Mouse (Mus musculus) layer of hippocampus, postnatal 25 days (tissue): ENCODE measurements around the gene Avp. TPM values are rescaled to one million over a fixed set of nuclear protein-coding genes. Genes with fewer than 3 reads are reported as not detected.

Experiments used
- DNase-seq, 2 experiments: peaks; one replicate each; pipeline ENCODE4 v3.0.0; 2022; ENCODE audit warnings: mixed read lengths in 2 of 2, low spot score in 1 of 2; ENCODE audit errors: extremely low spot score in 1 of 2
- microRNA-seq, 2 experiments: library from miRNA; unstranded; fragments of <30 nt; microRNA quantifications; one replicate each; pipeline ENCODE4 v1.2.0; 2021
- total RNA-seq, 2 experiments: library from RNA; stranded (reverse); gene quantifications; 2 replicates each; pipeline ENCODE4 v1.2.3; 2021

Gene Avp
- total RNA-seq, 2 experiments from 2014 or later = 1.5 to 2.1 TPM

- no peak for DNase-seq
Observed at GRCm38 (mm10) chr2:130575873-130576272, 6.5 kb downstream of the Avp start, which contains the start of gene Oxt. Gene Oxt, plus strand, starts transcription at chr2:130576173.

- no peak for DNase-seq
Observed at GRCm38 (mm10) chr2:130574960-130575359, 7.4 kb downstream of the Avp start.

- DNase-seq = no peak
Observed at GRCm38 (mm10) chr2:130569926-130570325, 12.4 kb downstream of the Avp start.

DNA sequence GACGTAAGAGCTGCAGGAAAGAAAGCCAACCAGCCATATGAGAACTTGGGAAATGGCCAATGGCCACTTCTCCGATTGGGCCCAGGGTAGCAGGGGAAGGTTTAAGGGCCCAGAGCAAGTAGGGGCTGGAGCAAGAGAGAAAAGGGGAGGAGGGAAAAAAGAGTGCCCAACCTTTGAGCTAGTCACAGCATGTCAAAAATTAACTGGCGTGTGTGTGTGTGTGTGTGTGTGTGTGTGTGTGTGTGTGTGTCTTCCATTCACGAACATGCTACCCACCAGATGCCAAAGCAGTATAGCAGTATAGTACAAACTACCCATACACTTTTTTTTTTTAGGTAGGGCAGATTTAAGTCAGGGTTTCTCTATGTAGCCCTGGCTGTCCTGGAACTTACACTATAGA is 13.4 kb downstream of the Avp start:
- no peak for DNase-seq

DNA sequence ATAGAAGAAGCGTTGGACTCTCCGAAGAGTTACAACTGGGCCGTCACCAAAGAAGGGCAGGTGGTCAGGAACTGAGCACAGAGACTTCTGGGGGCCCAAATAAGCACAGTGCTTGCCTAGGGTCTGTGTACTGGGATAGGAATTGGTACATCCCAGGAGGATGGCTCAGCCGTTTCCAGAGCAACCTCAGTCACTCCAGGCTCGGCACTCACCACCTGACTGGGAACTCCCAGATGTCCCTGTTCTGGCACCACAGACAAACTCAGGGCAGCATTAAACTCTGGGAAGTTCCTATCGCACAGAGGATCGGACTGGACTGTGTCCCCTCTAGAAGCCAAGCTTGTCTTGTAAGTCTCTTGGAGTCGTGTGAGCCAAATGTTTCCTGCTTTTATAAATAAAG is 17.4 kb downstream of the Avp start:
- DNase-seq = no peak

DNA sequence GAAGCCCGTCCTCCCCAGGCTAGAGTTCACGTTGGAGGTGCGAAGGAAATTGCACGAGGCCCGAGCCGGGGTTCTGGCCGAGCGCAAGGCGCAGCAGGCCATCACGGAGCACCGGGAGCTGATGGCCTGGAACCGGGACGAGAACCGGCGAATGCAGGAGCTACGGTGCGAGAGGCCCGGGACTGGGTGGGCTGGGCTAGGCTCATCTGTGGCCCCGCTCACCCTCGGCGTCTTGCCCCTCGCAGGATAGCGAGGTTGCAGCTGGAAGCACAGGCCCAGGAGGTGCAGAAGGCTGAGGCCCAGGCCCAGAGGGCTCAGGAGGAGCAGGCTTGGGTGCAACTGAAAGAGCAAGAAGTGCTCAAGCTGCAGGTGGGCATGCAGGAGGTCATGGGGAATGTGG is 18.3 kb downstream of the Avp start:
- DNase-seq = no peak

GRCm38 (mm10) chr2:130563212-130564055 is 18.9 kb downstream of the Avp start, which contains the start of gene Mrps26:
Gene Mrps26, plus strand, starts transcription at chr2:130563742.
- peak; percentile 84 to 85 for DNase-seq

GRCm38 (mm10) chr2:130558015-130558414 is 24.3 kb downstream of the Avp start:
- no peak for DNase-seq

DNA sequence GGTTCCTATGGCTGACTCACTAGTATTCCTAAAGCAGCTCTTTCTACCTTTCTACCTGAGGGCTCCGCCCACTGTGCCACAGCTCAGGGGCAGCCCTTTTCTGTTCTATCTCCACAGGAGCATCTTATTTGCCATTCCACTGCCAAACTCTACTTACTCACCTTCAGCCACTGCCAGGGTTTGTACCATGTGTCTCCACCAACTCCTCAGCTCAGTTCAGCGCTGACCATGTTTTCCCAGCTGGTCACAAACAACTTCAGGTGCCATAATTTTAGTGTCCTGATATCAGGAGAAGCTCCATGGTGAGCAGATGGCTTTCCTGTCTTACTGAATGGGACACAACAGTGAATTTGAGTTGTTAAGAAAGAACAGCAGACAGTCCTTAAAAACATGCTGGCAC is 24.9 kb downstream of the Avp start:
- no peak for DNase-seq

DNA sequence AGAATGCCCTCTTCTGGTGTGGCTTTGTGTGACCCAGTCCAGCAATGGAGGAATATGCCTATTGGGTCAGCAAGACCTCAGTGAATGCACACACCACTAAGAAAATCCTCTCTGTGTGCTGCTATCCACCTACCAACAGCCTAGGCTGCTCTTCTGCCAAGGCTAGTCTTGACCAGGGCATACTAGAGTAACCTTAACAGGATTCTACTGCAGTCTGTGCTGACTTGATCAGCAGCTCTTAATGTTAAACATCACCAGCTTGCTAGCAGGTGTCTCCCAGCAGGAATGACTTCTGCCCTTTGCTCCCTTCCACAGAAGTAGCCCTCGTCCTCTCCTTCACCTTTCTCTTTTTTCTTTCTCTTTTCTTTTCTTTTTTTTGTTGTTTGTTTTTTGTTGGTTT is 26.1 kb downstream of the Avp start:
- no peak for DNase-seq

DNA sequence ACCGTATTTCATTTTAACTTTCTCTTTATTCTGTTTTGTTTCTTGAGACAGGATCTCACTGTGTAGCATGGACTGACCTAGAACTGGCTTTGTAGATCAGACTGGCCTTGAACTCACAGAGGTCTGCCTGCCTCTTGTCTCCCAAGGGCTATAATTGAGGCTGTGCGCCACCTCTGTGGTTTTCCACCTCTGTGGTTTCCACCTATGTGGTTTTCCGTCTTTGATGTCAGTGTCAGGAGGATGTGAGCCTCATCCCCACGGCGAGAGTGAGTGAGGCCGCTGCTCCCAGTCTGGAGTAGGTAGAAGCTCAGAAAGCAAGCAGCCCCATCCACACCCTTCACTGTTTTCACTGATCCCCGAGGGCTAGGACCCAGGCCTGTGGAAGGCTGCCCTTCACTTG is 27.5 kb downstream of the Avp start:
- DNase-seq = no peak

- no peak for DNase-seq
Observed at GRCm38 (mm10) chr2:130546957-130547356, 35.4 kb downstream of the Avp start.

- DNase-seq = no peak
Observed at GRCm38 (mm10) chr2:130540266-130540665, 42.1 kb downstream of the Avp start.

DNA sequence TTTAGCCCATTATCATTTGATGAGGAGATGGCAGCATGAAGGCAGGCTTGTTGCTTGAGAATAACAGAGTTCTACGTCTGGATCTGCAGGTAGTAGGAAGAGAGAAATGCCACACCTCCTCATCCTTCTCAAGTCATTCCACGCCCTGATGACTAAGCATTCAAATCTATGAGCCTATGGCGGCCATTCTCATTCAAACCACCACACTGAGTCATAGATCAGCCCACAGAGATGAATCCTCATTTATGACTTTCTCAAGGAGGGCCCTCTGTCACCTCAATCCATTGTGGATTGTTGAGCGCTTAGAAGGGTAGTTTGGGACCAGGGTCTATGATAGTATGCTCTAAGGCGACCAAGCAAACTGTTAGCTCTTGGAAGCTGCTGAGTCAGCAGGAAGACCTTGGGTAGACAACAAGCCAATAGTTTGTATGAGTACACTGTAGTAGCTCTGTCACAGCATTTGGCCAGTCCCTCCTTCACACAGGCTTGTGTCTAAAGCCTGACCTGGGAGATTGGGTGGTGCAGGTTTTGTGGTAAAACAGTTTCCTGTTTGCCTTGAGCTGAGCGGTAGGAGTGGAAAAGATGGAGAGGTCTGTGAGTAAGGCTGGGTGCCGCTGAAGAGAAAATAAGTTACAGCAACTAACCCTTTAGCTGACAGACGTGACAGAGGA is 43.3 kb downstream of the Avp start:
- DNase-seq = no peak

DNA sequence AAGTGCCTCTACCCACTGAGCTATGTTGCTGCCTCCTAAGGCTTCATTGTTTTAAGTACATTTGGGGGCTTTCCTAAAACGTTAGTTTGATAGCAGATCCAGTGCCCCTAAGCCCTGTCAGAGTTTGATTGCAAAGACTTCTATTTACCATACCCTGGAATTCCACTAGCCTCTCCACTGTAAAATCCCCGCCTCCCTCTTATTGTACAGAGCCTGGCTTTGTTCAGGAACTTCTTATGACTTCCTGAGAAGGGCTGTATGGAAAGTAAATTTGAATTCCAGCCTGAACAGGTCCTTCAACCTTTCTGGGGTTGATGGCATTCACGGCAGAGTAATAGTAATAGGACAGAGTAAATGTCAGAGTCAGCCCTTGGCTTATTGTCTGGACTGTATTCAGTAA is 45.5 kb downstream of the Avp start:
- DNase-seq = no peak

DNA sequence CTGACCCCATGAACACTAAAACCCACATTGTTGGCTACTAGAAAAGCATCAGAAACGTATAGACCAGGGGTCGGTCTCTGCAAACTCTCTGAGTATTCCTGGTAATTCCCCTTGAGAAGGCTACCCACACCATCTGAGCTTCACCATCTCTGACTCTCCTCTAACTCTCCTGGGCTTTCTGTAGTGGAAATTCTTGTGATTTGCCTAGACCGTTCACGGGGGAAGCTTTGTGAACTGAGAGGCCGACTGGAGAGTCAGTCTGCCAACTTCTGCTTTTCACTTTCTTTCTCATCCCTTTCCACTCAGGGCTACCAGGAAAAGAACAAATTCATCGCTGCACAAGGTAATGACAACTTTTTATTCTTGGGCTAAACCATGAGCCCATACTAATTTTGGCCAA is 47.3 kb downstream of the Avp start:
- no peak for DNase-seq

DNA sequence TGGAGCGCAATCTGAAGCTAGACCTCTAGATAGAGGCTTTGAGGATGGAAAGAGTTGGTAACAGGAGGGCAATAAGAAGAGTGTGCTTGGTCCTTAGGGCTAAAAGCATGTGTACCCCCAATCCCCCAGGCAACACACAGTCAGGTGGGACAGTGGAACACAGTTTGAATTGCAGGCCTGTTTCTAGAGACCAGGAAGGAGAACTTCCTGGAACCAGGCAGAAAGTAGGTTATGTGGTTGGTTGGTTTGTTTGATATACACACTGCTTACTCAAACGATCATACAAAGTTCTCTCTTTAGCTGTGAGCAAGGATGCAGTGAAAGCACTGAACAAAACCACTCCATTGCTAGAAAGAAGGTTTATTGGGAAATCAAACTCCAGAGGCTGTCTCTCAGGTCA is 50.2 kb downstream of the Avp start:
- no peak for DNase-seq

Small RNAs within 50 kb of the gene (microRNA-seq; reads per million reads assigned to microRNA genes)
- gene Gm23876 = 0 reads per million in 2 experiments

Other genes with a start within 250 kb of the Avp start
- gene Cpxm1, start 185.0 kb downstream of the Avp start, total RNA-seq = 1 to 10 TPM; 6.3 to 6.8 TPM
- gene Gm28372, start 177.3 kb downstream of the Avp start, total RNA-seq = not detected
- not detected for gene 1700020A23Rik, start 177.3 kb downstream of the Avp start, total RNA-seq
- gene Tmem239, start 176.1 kb downstream of the Avp start, total RNA-seq = not detected
- gene Vps16, start 158.2 kb downstream of the Avp start, total RNA-seq = 10 to 100 TPM; 91.6 to 95.2 TPM
- gene Pced1a, start 157.9 kb downstream of the Avp start, total RNA-seq = 10 to 100 TPM; 22.4 to 25.4 TPM
- 100 to 1,000 TPM; 322 to 337 TPM for gene Ptpra, start 132.3 kb downstream of the Avp start, total RNA-seq
- 10 to 100 TPM; 89.4 to 97.0 TPM for gene Mrps26, start 18.8 kb downstream of the Avp start, total RNA-seq
- gene Oxt, start 6.4 kb downstream of the Avp start, total RNA-seq = not detected
- gene Fastkd5, start 47.5 kb upstream of the Avp start, total RNA-seq = 1 to 10 TPM; 7.9 to 9.1 TPM
- 1 to 10 TPM; 9.2 to 9.7 TPM for gene Ubox5, start 47.5 kb upstream of the Avp start, total RNA-seq
- 100 to 1,000 TPM; 159 to 163 TPM for gene Lzts3, start 60.2 kb upstream of the Avp start, total RNA-seq
- 10 to 100 TPM; 84.1 to 88.1 TPM for gene Ddrgk1, start 82.1 kb upstream of the Avp start, total RNA-seq
- gene Itpa, start 85.1 kb upstream of the Avp start, total RNA-seq = 10 to 100 TPM; 34.8 to 41.4 TPM
- gene Slc4a11, start 115.0 kb upstream of the Avp start, total RNA-seq = under 1 TPM; 0.23 to 0.57 TPM